Mouse (Mus musculus) hindbrain, embryonic 10.5 days (tissue): ENCODE measurements around the gene Naa80. TPM values are rescaled to one million over a fixed set of nuclear protein-coding genes. Genes with fewer than 3 reads are reported as not detected.
A peak's percentile ranks its signal among the peaks of the same experiment; 100 is the strongest.
"Not testable (repeated sequence)": the region's sequence is repeated elsewhere in the genome, so short reads cannot be mapped to it uniquely, and the experiment has no call there.

Experiments used
- DNase-seq: peaks from one replicate; pipeline ENCODE4 v3.0.0-alpha.2; 2017; ENCODE audit warnings: low spot score
- H3K27ac ChIP-seq: fragments of 300-500 bp; sonication (generic); 2 replicates; pipeline ENCODE4 v1.5.1; 2016; ENCODE audit warnings: mild to moderate bottlenecking, moderate library complexity
- H3K27me3 ChIP-seq: fragments of 300-500 bp; sonication (generic); 2 replicates; pipeline ENCODE4 v1.6.1; 2016; ENCODE audit warnings: mild to moderate bottlenecking; ENCODE audit not compliant: poor library complexity, insufficient read depth, severe bottlenecking
- H3K36me3 ChIP-seq: fragments of 300-500 bp; sonication (generic); 2 replicates; pipeline ENCODE4 v1.6.1; 2016; ENCODE audit warnings: mild to moderate bottlenecking, moderate library complexity
- H3K4me1 ChIP-seq: fragments of 300-500 bp; sonication (generic); replicated peaks from 2 replicates; pipeline ENCODE4 v1.6.1; 2016; ENCODE audit warnings: mild to moderate bottlenecking
- H3K4me3 ChIP-seq: fragments of 300-500 bp; sonication (generic); 2 replicates; pipeline ENCODE4 v1.5.1; 2016; ENCODE audit warnings: mild to moderate bottlenecking, moderate library complexity
- H3K9me3 ChIP-seq: fragments of 300-500 bp; sonication (generic); 2 replicates; pipeline ENCODE4 v1.6.1; 2016; ENCODE audit warnings: mild to moderate bottlenecking, moderate library complexity
- WGBS: fragments of 180-500 bp; shearing (Covaris S2); methylation state at CpG from one replicate; pipeline ENCODE4 v1.1.7; 2016; 5-methylcytosine and 5-hydroxymethylcytosine counted together
- polyA plus RNA-seq: library from polyadenylated mRNA; unstranded; fragments of >200 nt; fragmentation: Nextera tagmentation; extraction: Ambion mirVana; gene quantifications from 2 replicates; pipeline ENCODE4 v1.2.1, GENCODE M21; 2016

Naa80 gene
- polyA plus RNA-seq, 1 experiment from 2014 or later: 19.2 TPM

GRCm38 (mm10) chr9:107569270-107569669 lies 9.4 kb upstream of the Naa80 start:
- Histone ChIP-seq H3K36me3 (peaks cover 65% of the 10 kb centered on the region), H3K27me3 (no peaks in the 10 kb centered on the region), H3K9me3 (no peaks in the 10 kb centered on the region; the same call in 1 of the 2 replicates), H3K4me1 (peaks cover 73% of the 10 kb centered on the region), H3K4me3 (peak overlapping the region; percentile 84), H3K27ac (peak overlapping the region; percentile 98)
- WGBS: under 1% methylated on average over 23 of the region's 23 CpGs
- DNase-seq: no peak

- 63% methylated on average over 13 of the region's 13 CpGs for WGBS
Measured at GRCm38 (mm10) chr9:107570016-107570415, 8.7 kb upstream of the Naa80 start.

GRCm38 (mm10) chr9:107570845-107571244 lies 7.8 kb upstream of the Naa80 start:
- WGBS: 93% methylated on average over 21 of the region's 21 CpGs
- Histone ChIP-seq H3K9me3 (no peaks in the 10 kb centered on the region; the same call in 1 of the 2 replicates), H3K4me3 (peak overlapping the region; percentile 84), H3K36me3 (peaks cover 57% of the 10 kb centered on the region), H3K4me1 (peaks cover 66% of the 10 kb centered on the region), H3K27me3 (no peaks in the 10 kb centered on the region), H3K27ac (no peak overlapping the region; the same call in 1 of the 2 replicates)
- DNase-seq: no peak

More at GRCm38 (mm10) chr9:107570016-107570415, 8.7 kb upstream of the Naa80 start:
- Histone ChIP-seq H3K4me3 (peak overlapping the region; percentile 84), H3K9me3 (no peaks in the 10 kb centered on the region; the same call in 1 of the 2 replicates), H3K27me3 (no peaks in the 10 kb centered on the region), H3K4me1 (peaks cover 67% of the 10 kb centered on the region), H3K27ac (peak overlapping the region; percentile 98), H3K36me3 (peaks cover 65% of the 10 kb centered on the region)
- no peak for DNase-seq

GRCm38 (mm10) chr9:107571534-107572326 lies 7.0 kb upstream of the Naa80 start:
- DNase-seq: no peak
- H3K27ac ChIP-seq: peak overlapping the region; percentile 53; the same call in 1 of the 2 replicates
- no peaks in the 10 kb centered on the region; the same call in 1 of the 2 replicates for H3K9me3 ChIP-seq
- WGBS: 94% methylated on average over 22 of the region's 22 CpGs
- peaks cover 50% of the 10 kb centered on the region for H3K36me3 ChIP-seq
- H3K27me3 ChIP-seq: no peaks in the 10 kb centered on the region
- peak overlapping the region; percentile 84 for H3K4me3 ChIP-seq
- peaks cover 66% of the 10 kb centered on the region for H3K4me1 ChIP-seq

GRCm38 (mm10) chr9:107572327-107572662 lies 6.4 kb upstream of the Naa80 start:
- H3K36me3 ChIP-seq: peaks cover 50% of the 10 kb centered on the region
- no peaks in the 10 kb centered on the region; the same call in 1 of the 2 replicates for H3K9me3 ChIP-seq
- DNase-seq: no peak
- peak overlapping the region; percentile 16 for H3K4me3 ChIP-seq
- H3K27ac ChIP-seq: 0 out of 2 replicates have a peak overlapping the region, but pooled peaks have one; percentile 42
- 98% methylated on average over 2 of the region's 2 CpGs for WGBS
- peaks cover 66% of the 10 kb centered on the region for H3K4me1 ChIP-seq
- H3K27me3 ChIP-seq: no peaks in the 10 kb centered on the region

GRCm38 (mm10) chr9:107573774-107574173 lies 4.9 kb upstream of the Naa80 start:
- not testable (repeated sequence) for H3K27me3 ChIP-seq, H3K9me3 ChIP-seq, DNase-seq, H3K27ac ChIP-seq, H3K4me3 ChIP-seq
- H3K4me1 ChIP-seq: peaks cover 65% of the 10 kb centered on the region
- WGBS: 84% methylated on average over 6 of the region's 6 CpGs
- H3K36me3 ChIP-seq: peaks cover 50% of the 10 kb centered on the region

GRCm38 (mm10) chr9:107575579-107576356 lies 2.9 kb upstream of the Naa80 start:
- WGBS: 86% methylated on average over 14 of the region's 14 CpGs
- Histone ChIP-seq H3K36me3 (peaks cover 46% of the 10 kb centered on the region), H3K4me3 (no peak overlapping the region), H3K27ac (peak overlapping the region; percentile 86; the same call in 1 of the 2 replicates), H3K4me1 (peaks cover 71% of the 10 kb centered on the region), H3K27me3 (no peaks in the 10 kb centered on the region), H3K9me3 (no peaks in the 10 kb centered on the region; the same call in 1 of the 2 replicates)
- DNase-seq: no peak

GRCm38 (mm10) chr9:107576357-107577107 lies 2.2 kb upstream of the Naa80 start, which contains the start of gene Hyal1:
Gene Hyal1 (plus strand): TSS chr9:107576927.
- H3K4me3 ChIP-seq: peak within 1 kb of the TSS; percentile 52
- H3K27ac ChIP-seq: peak within 1 kb of the TSS; percentile 86
- peaks cover 38% of the 10 kb centered on the region for H3K36me3 ChIP-seq
- H3K9me3 ChIP-seq: no peaks in the 10 kb centered on the region; the same call in 1 of the 2 replicates
- peaks cover 71% of the 10 kb centered on the region for H3K4me1 ChIP-seq
- WGBS: 25% methylated on average over 16 of the region's 16 CpGs
- H3K27me3 ChIP-seq: no peaks in the 10 kb centered on the region
- DNase-seq: peak; percentile 89

- H3K27me3 ChIP-seq: no peaks in the 10 kb centered on the region
- peaks cover 74% of the 10 kb centered on the region for H3K4me1 ChIP-seq
- no peaks in the 10 kb centered on the region; the same call in 1 of the 2 replicates for H3K9me3 ChIP-seq
- DNase-seq: no peak
- WGBS: 92% methylated on average over 10 of the region's 10 CpGs
- H3K27ac ChIP-seq: no peak overlapping the region
- H3K4me3 ChIP-seq: 0 out of 2 replicates have a peak overlapping the region, but pooled peaks have one; percentile 52
- H3K36me3 ChIP-seq: peaks cover 30% of the 10 kb centered on the region
Measured at GRCm38 (mm10) chr9:107577871-107578270, 816 bp upstream of the Naa80 start.

- Histone ChIP-seq H3K9me3 (no peaks in the 10 kb centered on the region), H3K27ac (peak overlapping the region; percentile 93; the same call in 1 of the 2 replicates), H3K27me3 (no peaks in the 10 kb centered on the region), H3K4me1 (peaks cover 78% of the 10 kb centered on the region), H3K4me3 (0 out of 2 replicates have a peak overlapping the region, but pooled peaks have one; percentile 70), H3K36me3 (peaks cover 27% of the 10 kb centered on the region)
- DNase-seq: no peak
- 94% methylated on average over 14 of the region's 14 CpGs for WGBS
Measured at GRCm38 (mm10) chr9:107579023-107579900, 575 bp downstream of the Naa80 start.

GRCm38 (mm10) chr9:107580501-107581317 lies 2.0 kb downstream of the Naa80 start, which contains the start of gene Hyal3:
Gene Hyal3 (plus strand): TSS chr9:107580818.
- H3K9me3 ChIP-seq: no peaks in the 10 kb centered on the region
- no peaks in the 10 kb centered on the region for H3K27me3 ChIP-seq
- WGBS: 1% methylated on average over 32 of the region's 32 CpGs
- peak within 1 kb of the TSS; percentile 93 for H3K27ac ChIP-seq
- H3K4me1 ChIP-seq: peaks cover 74% of the 10 kb centered on the region
- peaks cover 19% of the 10 kb centered on the region for H3K36me3 ChIP-seq
- peak; percentile 84 for DNase-seq
- H3K4me3 ChIP-seq: peak within 1 kb of the TSS; percentile 70
